ENCODE assay signal across 7 mouse cellular contexts in the genomic region with DNA sequence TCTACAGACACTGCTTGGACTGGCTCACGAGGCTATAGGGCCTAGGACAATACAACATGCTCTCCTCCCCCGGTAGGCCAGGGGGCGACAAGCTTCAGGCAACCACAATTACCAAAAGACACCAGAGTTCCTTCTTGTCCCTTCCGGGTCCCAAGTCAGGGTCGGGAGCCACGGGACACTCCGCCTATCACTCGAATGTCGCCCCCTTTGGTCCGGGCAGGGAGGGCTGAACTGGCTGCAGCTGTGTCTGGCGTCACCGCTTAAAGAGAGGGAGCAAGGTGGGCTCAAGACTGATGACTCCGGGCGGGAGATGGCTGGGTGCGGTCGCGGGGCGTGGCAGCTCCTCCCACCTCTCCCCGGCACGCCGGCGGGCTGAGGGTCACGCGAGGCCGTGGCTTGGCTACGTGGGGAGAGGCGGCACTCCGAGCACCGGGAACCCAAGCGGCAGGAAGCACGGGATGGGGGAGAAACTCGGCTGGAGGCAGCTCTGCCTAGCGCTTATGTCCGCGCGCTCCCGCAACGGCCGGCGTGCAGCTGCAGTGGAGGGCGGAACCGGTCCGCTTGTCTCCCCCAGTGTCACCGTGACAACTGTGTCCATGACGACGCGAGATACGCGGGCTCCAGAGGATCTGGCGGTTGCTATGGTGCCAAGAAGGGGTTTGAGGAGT. TPM values are rescaled to one million over a fixed set of nuclear protein-coding genes. Genes with fewer than 3 reads are reported as not detected.
DNase-seq lines count a peak whose midpoint lies in the region; ATAC-seq and TF ChIP-seq lines count a peak whose summit lies in the region.

A gene (minus strand): TSS at position 536 of the 668 bp plus-strand sequence.

- H3K4me2 ChIP-seq in intestine, embryonic 16.5 days (ENCODE audit: low read depth, low read length), result peak within 1 kb of the TSS; percentile 87

- H3K4me1 ChIP-seq in bone marrow, adult 2 months (ENCODE audit: control insufficient read depth, insufficient read depth, low read length), result no peaks in the 10 kb centered on the region; the same call in 1 of the 2 replicates
- H3K4me1 ChIP-seq in embryonic facial prominence, embryonic 10.5 days, result peaks cover 25% of the 10 kb centered on the region
- H3K4me1 ChIP-seq in intestine, embryonic 16.5 days (ENCODE audit: control insufficient read depth, insufficient read depth, low read length), result peaks cover 24% of the 10 kb centered on the region
- peaks cover 45% of the 10 kb centered on the region for H3K4me1 ChIP-seq in midbrain, embryonic 10.5 days

- 4% methylated on average over 50 of the region's 50 CpGs for WGBS in bone marrow, adult 2 months
- WGBS in embryonic facial prominence, embryonic 10.5 days, result under 1% methylated on average over 50 of the region's 50 CpGs
- 1% methylated on average over 50 of the region's 50 CpGs for WGBS in intestine, embryonic 16.5 days
- under 1% methylated on average over 50 of the region's 50 CpGs for WGBS in midbrain, embryonic 10.5 days

- H3K9me3 ChIP-seq in embryonic facial prominence, embryonic 10.5 days, result no peaks in the 10 kb centered on the region
- H3K9me3 ChIP-seq in intestine, embryonic 16.5 days (ENCODE audit: control insufficient read depth, low read length), result no peaks in the 10 kb centered on the region
- H3K9me3 ChIP-seq in midbrain, embryonic 10.5 days (replicated peaks), result no peaks in the 10 kb centered on the region

- intact Hi-C loops in left cerebral cortex, postnatal 4 days (cut with DNase I), result no loop called here

- H3K27me3 ChIP-seq in embryonic facial prominence, embryonic 10.5 days (replicated peaks; ENCODE audit: low read depth, poor library complexity, severe bottlenecking), result no peaks in the 10 kb centered on the region
- H3K27me3 ChIP-seq in intestine, embryonic 16.5 days (replicated peaks; ENCODE audit: control insufficient read depth, insufficient read depth, low read length), result no peaks in the 10 kb centered on the region
- no peaks in the 10 kb centered on the region for H3K27me3 ChIP-seq in midbrain, embryonic 10.5 days (ENCODE audit: low read depth, poor library complexity, severe bottlenecking)

- peaks cover 43% of the 10 kb centered on the region for H3K36me3 ChIP-seq in embryonic facial prominence, embryonic 10.5 days (replicated peaks)
- no peaks in the 10 kb centered on the region for H3K36me3 ChIP-seq in intestine, embryonic 16.5 days (ENCODE audit: control insufficient read depth, insufficient read depth, low read length)
- H3K36me3 ChIP-seq in midbrain, embryonic 10.5 days, result peaks cover 33% of the 10 kb centered on the region

- peak; percentile 87 for DNase-seq in embryonic facial prominence, embryonic 10.5 days (ENCODE audit: low spot score)
- DNase-seq in left cerebral cortex, postnatal 4 days, result peak; percentile 88
- peak; percentile 93 for DNase-seq in midbrain, embryonic 10.5 days (ENCODE audit: low spot score)
- peak; percentile 78 to 82 for DNase-seq in right cerebral cortex, postnatal 36 days (ENCODE audit: low spot score in 2 of 2)

- peak; percentile 43; the same call in 1 of the 2 replicates for TF ChIP-seq CTCF in bone marrow, adult 2 months (IDR thresholded peaks at IDR 0.05; ENCODE audit: control insufficient read depth, insufficient read depth, low read length)

- H3K4me3 ChIP-seq in bone marrow, adult 2 months (replicated peaks; ENCODE audit: control insufficient read depth, low read depth, low read length), result peak within 1 kb of the TSS; percentile 80
- peak within 1 kb of the TSS; percentile 69 for H3K4me3 ChIP-seq in embryonic facial prominence, embryonic 10.5 days
- H3K4me3 ChIP-seq in intestine, embryonic 16.5 days (ENCODE audit: low read length), result peak within 1 kb of the TSS; percentile 56
- H3K4me3 ChIP-seq in midbrain, embryonic 10.5 days, result peak within 1 kb of the TSS; percentile 69

- peak; percentile 84 for ATAC-seq in granulocyte monocyte progenitor cell, adult 5-6 weeks (replicated peaks; ENCODE audit: poor library complexity, severe bottlenecking)
- ATAC-seq in intestine, embryonic 16.5 days, result peak; percentile 59

- peak within 1 kb of the TSS; percentile 71 for H3K27ac ChIP-seq in bone marrow, adult 2 months (ENCODE audit: control insufficient read depth, insufficient read depth, low read depth, low read length, poor library complexity)
- H3K27ac ChIP-seq in embryonic facial prominence, embryonic 10.5 days (replicated peaks), result peak within 1 kb of the TSS; percentile 83
- H3K27ac ChIP-seq in intestine, embryonic 16.5 days (ENCODE audit: low read length), result no peak within 1 kb of the TSS; the same call in 1 of the 2 replicates
- peak within 1 kb of the TSS; percentile 88 for H3K27ac ChIP-seq in midbrain, embryonic 10.5 days (replicated peaks)

- TF ChIP-seq POLR2A in bone marrow, adult 2 months (IDR thresholded peaks at IDR 0.05; ENCODE audit: borderline replicate concordance, control insufficient read depth, low read depth, low read length), result no peak

- peak within 1 kb of the TSS; percentile 68 for H3K9ac ChIP-seq in intestine, embryonic 16.5 days (ENCODE audit: low read depth, low read length)

RNA-seq across cellular contexts. Expression of the gene that starts here (rescaled TPM):
- 1.8 and 2.8 TPM in 2 replicates for polyA plus RNA-seq in bone marrow, adult 2 months (2011; ENCODE audit: insufficient read depth, insufficient read length, low replicate concordance, missing spikeins)
- polyA plus RNA-seq in embryonic facial prominence, embryonic 10.5 days (2016; fragmentation: Nextera tagmentation; extraction: Ambion mirVana), result 1.3 and 1.6 TPM in 2 replicates
- total RNA-seq in granulocyte monocyte progenitor cell, adult 5-6 weeks (2014; fragmentation: Nextera tagmentation), result 0.26 and 0.47 TPM in 2 replicates
- total RNA-seq in granulocyte monocyte progenitor cell, adult 5-6 weeks (2017), result 0.17 TPM in 1 of 2 replicates, not detected in the other
- polyA plus RNA-seq in intestine, embryonic 16.5 days (2015; fragmentation: Nextera tagmentation; extraction: Ambion mirVana), result 0.34 and 0.67 TPM in 2 replicates
- total RNA-seq in left cerebral cortex, postnatal 4 days (2021), result 10 to 100 TPM; 11.0 to 11.1 TPM
- polyA plus RNA-seq in midbrain, embryonic 10.5 days (2016; fragmentation: Nextera tagmentation; extraction: Ambion mirVana), result 2.1 and 3.3 TPM in 2 replicates

Comparison
In these comparisons a context has a peak if more than half of its experiments do, and no peak if none do; other contexts are left out.
1. RNA of the gene that starts here (total RNA-seq): 11.0 to 11.1 TPM in left cerebral cortex, postnatal 4 days; 0.17 to 0.47 TPM in granulocyte monocyte progenitor cell, adult 5-6 weeks; every median in the first group is over 4 times any median in the second.
2. Peak in ATAC-seq in granulocyte monocyte progenitor cell, adult 5-6 weeks; RNA of the gene not detected or under 1 TPM.
3. Peak in ATAC-seq, H3K4me3 ChIP-seq, H3K9ac ChIP-seq and H3K4me2 ChIP-seq in intestine, embryonic 16.5 days; RNA of the gene not detected or under 1 TPM.
4. Peak in every context shown above with its lines, with median percentiles within 50 percentile points of each other: H3K4me3 ChIP-seq and DNase-seq.